Mouse (Mus musculus): ENCODE measurements around the gene Stat2. TPM values are rescaled to one million over a fixed set of nuclear protein-coding genes. Genes with fewer than 3 reads are reported as not detected.

Gene Stat2
- polyA plus RNA-seq, 1 experiment, result 3.9 TPM

DNA sequence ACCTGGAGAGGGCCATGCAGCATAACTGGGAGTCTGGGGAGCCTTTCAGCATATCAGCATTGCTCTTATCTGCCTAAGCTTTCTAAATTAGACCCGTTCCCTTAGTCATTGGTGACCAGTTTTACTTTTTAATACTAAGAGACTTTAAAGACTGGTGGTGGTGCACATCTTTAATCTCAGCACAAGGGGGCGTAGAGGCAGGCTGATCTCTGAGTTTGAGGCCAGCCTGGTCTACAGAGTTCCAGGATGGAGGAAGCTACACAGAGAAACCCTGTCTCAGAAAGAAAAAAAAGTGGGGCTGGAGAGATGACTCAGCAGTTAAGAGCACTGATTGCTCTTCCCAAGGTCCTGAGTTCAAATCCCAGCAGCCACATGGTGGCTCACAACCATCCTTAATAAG is 69.9 kb downstream of the Stat2 start:
- peaks cover 64% of the 10 kb centered on the region for H3K79me3 ChIP-seq (ENCODE audit: low read depth)
- TF ChIP-seq CEBPB (IDR thresholded peaks at IDR 0.05; ENCODE audit: low read depth), result no peak
- TF ChIP-seq MYOD1 (IDR thresholded peaks at IDR 0.05; ENCODE audit: control insufficient read depth, insufficient read length, low read depth), result no peak
- no peak for TF ChIP-seq MAX (IDR thresholded peaks at IDR 0.05)
- TF ChIP-seq USF1 (IDR thresholded peaks at IDR 0.05; ENCODE audit: low read depth), result no peak
- no peak for TF ChIP-seq MYOG (IDR thresholded peaks at IDR 0.05; ENCODE audit: control insufficient read depth, extremely low read depth, insufficient read length)
- TF ChIP-seq FOSL1 (IDR thresholded peaks at IDR 0.05; ENCODE audit: insufficient read depth, low read length, poor library complexity, severe bottlenecking), result no peak
- no peak for TF ChIP-seq CTCF (IDR thresholded peaks at IDR 0.05; ENCODE audit: control insufficient read depth, insufficient read depth, insufficient read length)
- peaks cover 78% of the 10 kb centered on the region for H3K79me2 ChIP-seq (ENCODE audit: control insufficient read depth, insufficient read depth)
- no peak overlapping the region for H3ac ChIP-seq (ENCODE audit: control insufficient read depth, insufficient read length, low read depth)
- peaks cover 44% of the 10 kb centered on the region for H3K36me3 ChIP-seq (ENCODE audit: control insufficient read depth, insufficient read depth)
- H3K27me3 ChIP-seq (ENCODE audit: control insufficient read depth, insufficient read depth, insufficient read length), result no peaks in the 10 kb centered on the region
- H3K4me3 ChIP-seq (ENCODE audit: insufficient read depth, poor library complexity, severe bottlenecking), result no peak overlapping the region

Other genes starting within 250 kb of the Stat2 start
- gene Naca, start 235.0 kb upstream of the Stat2 start, polyA plus RNA-seq (2012; fragmentation: generic; extraction: Trizol), result 936 TPM
- 133 TPM for gene Ptges3, start 211.6 kb upstream of the Stat2 start, polyA plus RNA-seq (2012; fragmentation: generic; extraction: Trizol)
- gene Atp5b, start 187.3 kb upstream of the Stat2 start, polyA plus RNA-seq (2012; fragmentation: generic; extraction: Trizol), result 3,917 TPM
- 8.2 TPM for gene Baz2a, start 179.0 kb upstream of the Stat2 start, polyA plus RNA-seq (2012; fragmentation: generic; extraction: Trizol)
- 61.4 TPM for gene Rbms2, start 90.3 kb upstream of the Stat2 start, polyA plus RNA-seq (2012; fragmentation: generic; extraction: Trizol)
- gene Gls2, start 76.1 kb upstream of the Stat2 start, polyA plus RNA-seq (2012; fragmentation: generic; extraction: Trizol), result 2.8 TPM
- 13.4 TPM for gene Spryd4, start 58.8 kb upstream of the Stat2 start, polyA plus RNA-seq (2012; fragmentation: generic; extraction: Trizol)
- not detected for gene Mip, start 44.7 kb upstream of the Stat2 start, polyA plus RNA-seq (2012; fragmentation: generic; extraction: Trizol)
- 17.7 TPM for gene Timeless, start 38.5 kb upstream of the Stat2 start, polyA plus RNA-seq (2012; fragmentation: generic; extraction: Trizol)
- gene Apon, start 16.5 kb upstream of the Stat2 start, polyA plus RNA-seq (2012; fragmentation: generic; extraction: Trizol), result 0.16 TPM
- gene Apof, start 1.9 kb upstream of the Stat2 start, polyA plus RNA-seq (2012; fragmentation: generic; extraction: Trizol), result not detected
- not detected for gene Il23a, start 28.2 kb downstream of the Stat2 start, polyA plus RNA-seq (2012; fragmentation: generic; extraction: Trizol)
- 5.0 TPM for gene Pan2, start 32.8 kb downstream of the Stat2 start, polyA plus RNA-seq (2012; fragmentation: generic; extraction: Trizol)
- 102 TPM for gene Cnpy2, start 51.9 kb downstream of the Stat2 start, polyA plus RNA-seq (2012; fragmentation: generic; extraction: Trizol)
- gene Cs, start 67.2 kb downstream of the Stat2 start, polyA plus RNA-seq (2012; fragmentation: generic; extraction: Trizol), result 212 TPM
- gene Coq10a, start 98.4 kb downstream of the Stat2 start, polyA plus RNA-seq (2012; fragmentation: generic; extraction: Trizol), result 13.7 TPM
- 35.9 TPM for gene Ankrd52, start 106.6 kb downstream of the Stat2 start, polyA plus RNA-seq (2012; fragmentation: generic; extraction: Trizol)
- gene Slc39a5, start 130.7 kb downstream of the Stat2 start, polyA plus RNA-seq (2012; fragmentation: generic; extraction: Trizol), result not detected
- 93.0 TPM for gene Nabp2, start 140.9 kb downstream of the Stat2 start, polyA plus RNA-seq (2012; fragmentation: generic; extraction: Trizol)
- gene Rnf41, start 141.1 kb downstream of the Stat2 start, polyA plus RNA-seq (2012; fragmentation: generic; extraction: Trizol), result 34.0 TPM
- gene Smarcc2, start 188.7 kb downstream of the Stat2 start, polyA plus RNA-seq (2012; fragmentation: generic; extraction: Trizol), result 48.4 TPM
- gene Myl6, start 223.6 kb downstream of the Stat2 start, polyA plus RNA-seq (2012; fragmentation: generic; extraction: Trizol), result 3,169 TPM
- gene Myl6b, start 228.1 kb downstream of the Stat2 start, polyA plus RNA-seq (2012; fragmentation: generic; extraction: Trizol), result 16.7 TPM

All from C2C12 (cell line).